Mouse (Mus musculus) MEL (cell line): Measurements from ENCODE around the gene Syt2. TPM values are rescaled to one million over a fixed set of nuclear protein-coding genes. Genes with fewer than 3 reads are reported as not detected.

Source experiments
- DNase-seq: peaks from one replicate; pipeline ENCODE4 v3.0.0; 2011; ENCODE audit warnings: low read depth, low spot score
- H3K27ac ChIP-seq: 2 replicates; pipeline ENCODE4 v1.5.1; 2012; ENCODE audit warnings: low read depth, mild to moderate bottlenecking, control low read depth, low read length, moderate library complexity; ENCODE audit not compliant: control insufficient read depth
- H3K27me3 ChIP-seq, 2 experiments: fragments of 150-350 bp in 1 of 2; sonication (generic) in 1 of 2; 2 replicates each; pipeline ENCODE4 v1.6.1; 2012; ENCODE audit warnings: low read length in 2 of 2, mild to moderate bottlenecking in 2 of 2, improper control_type of control experiment in 1 of 2, moderate library complexity in 1 of 2; ENCODE audit not compliant: insufficient read depth in 2 of 2, control insufficient read depth in 1 of 2
- H3K36me3 ChIP-seq, 2 experiments: 2 replicates each; pipeline ENCODE4 v1.6.1; 2012 to 2014; ENCODE audit warnings: low read length in 2 of 2, improper control_type of control experiment in 1 of 2, inconsistent platforms in 1 of 2, mild to moderate bottlenecking in 1 of 2; ENCODE audit not compliant: insufficient read depth in 2 of 2, control insufficient read depth in 1 of 2
- H3K4me1 ChIP-seq, 2 experiments: fragments of 150-350 bp in 1 of 2; sonication (generic) in 1 of 2; 2 replicates each; pipeline ENCODE4 v1.6.1; 2012; ENCODE audit warnings: low read length in 2 of 2, improper control_type of control experiment in 1 of 2, mild to moderate bottlenecking in 1 of 2; ENCODE audit not compliant: insufficient read depth in 2 of 2, control insufficient read depth in 1 of 2
- H3K4me3 ChIP-seq, 2 experiments: fragments of 150-350 bp in 1 of 2; sonication (generic) in 1 of 2; 2 replicates each; pipeline ENCODE4 v1.5.1; 2012; ENCODE audit warnings: low read depth in 2 of 2, low read length in 2 of 2, mild to moderate bottlenecking in 2 of 2, moderate library complexity in 2 of 2, control low read depth in 1 of 2, improper control_type of control experiment in 1 of 2; ENCODE audit not compliant: control insufficient read depth in 1 of 2, insufficient read depth in 1 of 2
- H3K79me2 ChIP-seq: 2 replicates; pipeline ENCODE4 v1.6.1; 2012; ENCODE audit warnings: mild to moderate bottlenecking, low read length, moderate library complexity; ENCODE audit not compliant: control insufficient read depth, poor library complexity, insufficient read depth
- H3K9ac ChIP-seq: 2 replicates; pipeline ENCODE4 v1.6.1; 2012; ENCODE audit warnings: low read depth, mild to moderate bottlenecking, control low read depth, low read length, moderate library complexity; ENCODE audit not compliant: control insufficient read depth, poor library complexity, severe bottlenecking
- H3K9me3 ChIP-seq: fragments of 150-350 bp; sonication (generic); replicated peaks from 2 replicates; pipeline ENCODE4 v1.6.1; 2012; ENCODE audit warnings: mild to moderate bottlenecking, low read length, improper control_type of control experiment, moderate library complexity; ENCODE audit not compliant: insufficient read depth
- CHD2 ChIP-seq: IDR thresholded peaks from 2 replicates; pipeline ENCODE4 v1.6.1; 2011; ENCODE audit warnings: low read length, improper control_type of control experiment
- CTCF ChIP-seq, 3 experiments: IDR thresholded peaks in 2 of 3; conservative IDR thresholded peaks in 1 of 3; 2 replicates each; pipeline ENCODE4 v1.5.1; 2011 to 2012; ENCODE audit warnings: low read length in 3 of 3, low read depth in 2 of 3, mild to moderate bottlenecking in 2 of 3, improper control_type of control experiment in 1 of 3, inconsistent platforms in 1 of 3, mixed read lengths in 1 of 3, moderate library complexity in 1 of 3; ENCODE audit not compliant: control insufficient read depth in 1 of 3, insufficient read depth in 1 of 3, poor library complexity in 1 of 3, severe bottlenecking in 1 of 3
- E2F4 ChIP-seq: IDR thresholded peaks from 2 replicates; pipeline ENCODE4 v1.6.1; 2011; ENCODE audit warnings: low read depth, low read length, improper control_type of control experiment, borderline replicate concordance
- ELF1 ChIP-seq: IDR thresholded peaks from 2 replicates; pipeline ENCODE4 v1.6.1; 2014; ENCODE audit warnings: low read depth, mild to moderate bottlenecking, inconsistent platforms, low read length, improper control_type of control experiment, moderate library complexity
- EP300 ChIP-seq, 2 experiments: IDR thresholded peaks; 2 replicates each; pipeline ENCODE4 v1.6.1; 2011; ENCODE audit warnings: improper control_type of control experiment in 2 of 2, low read length in 2 of 2, low read depth in 1 of 2, mild to moderate bottlenecking in 1 of 2
- ETS1 ChIP-seq: IDR thresholded peaks from 2 replicates; pipeline ENCODE4 v1.6.1; 2012; ENCODE audit warnings: low read depth, mild to moderate bottlenecking, inconsistent platforms, low read length, improper control_type of control experiment, moderate library complexity
- GABPA ChIP-seq: IDR thresholded peaks from 2 replicates; pipeline ENCODE4 v1.6.1; 2012; ENCODE audit warnings: low read depth, mild to moderate bottlenecking, inconsistent platforms, low read length, improper control_type of control experiment, moderate library complexity
- GATA1 ChIP-seq: IDR thresholded peaks from 2 replicates; pipeline ENCODE4 v1.6.1; 2011; ENCODE audit warnings: low read depth, low read length, improper control_type of control experiment
- MAFK ChIP-seq: IDR thresholded peaks from 2 replicates; pipeline ENCODE4 v1.6.1; 2011; ENCODE audit warnings: low read depth, mild to moderate bottlenecking, low read length, improper control_type of control experiment, borderline replicate concordance
- MAX ChIP-seq: IDR thresholded peaks from 2 replicates; pipeline ENCODE4 v1.6.1; 2011; ENCODE audit warnings: low read length, improper control_type of control experiment
- MAZ ChIP-seq: IDR thresholded peaks from 2 replicates; pipeline ENCODE4 v1.6.1; 2012; ENCODE audit warnings: low read depth, mild to moderate bottlenecking, inconsistent platforms, low read length, improper control_type of control experiment
- MEF2A ChIP-seq: IDR thresholded peaks from 2 replicates; pipeline ENCODE4 v1.6.1; 2014; ENCODE audit warnings: low read depth, mild to moderate bottlenecking, inconsistent platforms, low read length, improper control_type of control experiment; ENCODE audit not compliant: poor library complexity, insufficient replicate concordance, severe bottlenecking; ENCODE audit errors: extremely low read depth
- MYC ChIP-seq: IDR thresholded peaks from 2 replicates; pipeline ENCODE4 v1.6.1; 2011; ENCODE audit warnings: low read depth, mild to moderate bottlenecking, low read length, improper control_type of control experiment, moderate library complexity
- NELFE ChIP-seq: IDR thresholded peaks from 2 replicates; pipeline ENCODE4 v1.6.1; 2011; ENCODE audit warnings: low read depth, low read length, improper control_type of control experiment
- POLR2A ChIP-seq, 2 experiments: IDR thresholded peaks; 2 replicates each; pipeline ENCODE4 v1.6.1; 2011 to 2012; ENCODE audit warnings: low read length in 2 of 2, mild to moderate bottlenecking in 2 of 2, control low read depth in 1 of 2, improper control_type of control experiment in 1 of 2, low read depth in 1 of 2, moderate library complexity in 1 of 2; ENCODE audit not compliant: control insufficient read depth in 1 of 2, insufficient read depth in 1 of 2, poor library complexity in 1 of 2
- POLR2AphosphoS2 ChIP-seq: IDR thresholded peaks from 2 replicates; pipeline ENCODE4 v1.6.1; 2011; ENCODE audit warnings: low read length, improper control_type of control experiment
- POLR2AphosphoS5 ChIP-seq: IDR thresholded peaks from 2 replicates; pipeline ENCODE4 v1.6.1; 2012; ENCODE audit warnings: low read depth, borderline replicate concordance, mild to moderate bottlenecking, inconsistent platforms, low read length, moderate library complexity, mixed read lengths
- RAD21 ChIP-seq: IDR thresholded peaks from 2 replicates; pipeline ENCODE4 v1.6.1; 2011; ENCODE audit warnings: mild to moderate bottlenecking, low read depth, low read length, improper control_type of control experiment
- RCOR1 ChIP-seq: IDR thresholded peaks from 2 replicates; pipeline ENCODE4 v1.6.1; 2012; ENCODE audit warnings: low read depth, mild to moderate bottlenecking, inconsistent platforms, low read length, improper control_type of control experiment
- SIN3A ChIP-seq: IDR thresholded peaks from 2 replicates; pipeline ENCODE4 v1.6.1; 2012; ENCODE audit warnings: low read length, improper control_type of control experiment, inconsistent platforms
- TAL1 ChIP-seq: IDR thresholded peaks from 2 replicates; pipeline ENCODE4 v1.6.1; 2012; ENCODE audit warnings: mild to moderate bottlenecking, inconsistent platforms, low read length, moderate library complexity, mixed read lengths
- TBP ChIP-seq: IDR thresholded peaks from 2 replicates; pipeline ENCODE4 v1.8.0; 2011; ENCODE audit warnings: low read depth, low read length, improper control_type of control experiment
- TCF12 ChIP-seq: IDR thresholded peaks from 2 replicates; pipeline ENCODE4 v1.6.1; 2014; ENCODE audit warnings: low read depth, mild to moderate bottlenecking, inconsistent platforms, low read length, improper control_type of control experiment, moderate library complexity
- UBTF ChIP-seq: IDR thresholded peaks from 2 replicates; pipeline ENCODE4 v1.6.1; 2012; ENCODE audit warnings: low read depth, mild to moderate bottlenecking, inconsistent platforms, low read length, improper control_type of control experiment, moderate library complexity, borderline replicate concordance; ENCODE audit not compliant: insufficient read depth
- USF1 ChIP-seq: IDR thresholded peaks from 2 replicates; pipeline ENCODE4 v1.6.1; 2014; ENCODE audit warnings: low read depth, mild to moderate bottlenecking, inconsistent platforms, low read length, improper control_type of control experiment, moderate library complexity
- USF2 ChIP-seq, 2 experiments: IDR thresholded peaks; 2 replicates each; pipeline ENCODE4 v1.6.1; 2011 to 2012; ENCODE audit warnings: improper control_type of control experiment in 2 of 2, low read length in 2 of 2, borderline replicate concordance in 1 of 2, inconsistent platforms in 1 of 2, low read depth in 1 of 2, mild to moderate bottlenecking in 1 of 2; ENCODE audit not compliant: insufficient read depth in 1 of 2
- ZKSCAN1 ChIP-seq: IDR thresholded peaks from 2 replicates; pipeline ENCODE4 v1.6.1; 2012; ENCODE audit warnings: low read depth, mild to moderate bottlenecking, inconsistent platforms, low read length, improper control_type of control experiment, moderate library complexity
- ZMIZ1 ChIP-seq: IDR thresholded peaks from 2 replicates; pipeline ENCODE4 v1.6.1; 2012; ENCODE audit warnings: low read depth, mild to moderate bottlenecking, inconsistent platforms, low read length, improper control_type of control experiment, moderate library complexity
- ZNF384 ChIP-seq: IDR thresholded peaks from 2 replicates; pipeline ENCODE4 v1.6.1; 2012; ENCODE audit warnings: low read depth, mild to moderate bottlenecking, inconsistent platforms, low read length, improper control_type of control experiment
- polyA plus RNA-seq, 2 experiments: library from polyadenylated mRNA; stranded (reverse) in 1 of 2; unstranded in 1 of 2; fragments of >175 nt in 1 of 2; fragments of >200 nt in 1 of 2; gene quantifications; 2 replicates each; pipeline versions ENCODE4 v1.2.1 to v1.2.4; 2012; ENCODE audit warnings: low replicate concordance in 2 of 2, low read depth in 1 of 2; ENCODE audit not compliant: insufficient read length in 2 of 2, insufficient read depth in 1 of 2, missing spikeins in 1 of 2
- total RNA-seq: library from RNA; depleted of rRNA; stranded (reverse); fragments of 300-350 nt; gene quantifications from 2 replicates; pipeline ENCODE4 v1.2.3, GENCODE M21; 2012

Syt2 gene
- total and polyA plus RNA-seq, 3 experiments = 0.31 TPM; not detected in 2

GRCm38 (mm10) chr1:134625325-134625724, 21.2 kb upstream of the Syt2 start:
- Histone ChIP-seq H3K4me1 (no peaks in the 10 kb centered on the region; a peak in 1 of 4 replicates), H3K27ac (no peak overlapping the region), H3K9me3 (no peaks in the 10 kb centered on the region), H3K79me2 (no peaks in the 10 kb centered on the region), H3K36me3 (peaks cover 0 to 58% of the 10 kb centered on the region in 2 experiments; a peak in 2 of 4 replicates), H3K27me3 (no peaks in the 10 kb centered on the region), H3K9ac (no peak overlapping the region), H3K4me3 (no peak overlapping the region)
- DNase-seq = no peak
- TF ChIP-seq MAFK (no peak), SIN3A (no peak), MAX (no peak), ZMIZ1 (no peak), RAD21 (no peak), CTCF (IDR thresholded peaks at IDR 0.05 in 2 of 3, conservative IDR thresholded peaks at IDR 0.05 in 1 of 3; ENCODE audit: control insufficient read depth in 1 of 3, insufficient read depth in 1 of 3, low read depth in 2 of 3, low read length in 3 of 3, poor library complexity in 1 of 3, severe bottlenecking in 1 of 3) (no peak), NELFE (no peak), UBTF (no peak), POLR2AphosphoS5 (no peak), EP300 (IDR thresholded peaks at IDR 0.05; ENCODE audit: low read depth in 1 of 2, low read length in 2 of 2) (no peak), TAL1 (no peak), ZNF384 (no peak), GABPA (no peak), ZKSCAN1 (no peak), USF2 (IDR thresholded peaks at IDR 0.05; ENCODE audit: borderline replicate concordance in 1 of 2, insufficient read depth in 1 of 2, low read depth in 1 of 2, low read length in 2 of 2) (no peak), GATA1 (no peak)

- no peaks in the 10 kb centered on the region for H3K9me3 ChIP-seq
- peak; percentile 27 for DNase-seq
- H3K79me2 ChIP-seq = no peaks in the 10 kb centered on the region
- TF ChIP-seq NELFE (no peak), E2F4 (no peak), RCOR1 (no peak), USF1 (no peak), UBTF (no peak), ETS1 (0 out of 2 replicates have a peak, but pooled peaks have one; percentile 17), TCF12 (peak; percentile 41), EP300 (IDR thresholded peaks at IDR 0.05; ENCODE audit: low read depth in 1 of 2, low read length in 2 of 2) (peak; percentile 13 to 21; a peak in 3 of 4 replicates), ELF1 (no peak), POLR2AphosphoS2 (no peak), POLR2AphosphoS5 (no peak), MAFK (no peak), MYC (no peak), MEF2A (no peak), MAX (no peak), POLR2A (IDR thresholded peaks at IDR 0.05; ENCODE audit: control insufficient read depth in 1 of 2, insufficient read depth in 1 of 2, low read depth in 1 of 2, low read length in 2 of 2, poor library complexity in 1 of 2) (no peak), SIN3A (no peak), CTCF (IDR thresholded peaks at IDR 0.05 in 2 of 3, conservative IDR thresholded peaks at IDR 0.05 in 1 of 3; ENCODE audit: control insufficient read depth in 1 of 3, insufficient read depth in 1 of 3, low read depth in 2 of 3, low read length in 3 of 3, poor library complexity in 1 of 3, severe bottlenecking in 1 of 3) (no peak), TBP (no peak), GATA1 (peak; percentile 58), ZMIZ1 (no peak), MAZ (no peak), TAL1 (no peak), CHD2 (no peak)
- TF ChIP-seq, all 39 proteins: peak for 4
- H3K36me3 ChIP-seq = peaks cover 0 to 54% of the 10 kb centered on the region in 2 experiments; a peak in 2 of 4 replicates
- no peaks in the 10 kb centered on the region; a peak in 1 of 4 replicates for H3K4me1 ChIP-seq
- no peak overlapping the region for H3K9ac ChIP-seq
- no peak overlapping the region for H3K4me3 ChIP-seq
- no peaks in the 10 kb centered on the region for H3K27me3 ChIP-seq
- no peak overlapping the region; the same call in 1 of the 2 replicates for H3K27ac ChIP-seq
These were observed 17.0 kb upstream of the Syt2 start for GRCm38 (mm10) chr1:134629455-134629854.
